Mouse (Mus musculus): ENCODE measurements at regions not wholly inside any gene's neighbourhood (a gene's known extent, or its start where the extent isn't known, plus 50 kb on each side); places are given as distances from the start of the nearest gene placed in this dataset.

DNA sequence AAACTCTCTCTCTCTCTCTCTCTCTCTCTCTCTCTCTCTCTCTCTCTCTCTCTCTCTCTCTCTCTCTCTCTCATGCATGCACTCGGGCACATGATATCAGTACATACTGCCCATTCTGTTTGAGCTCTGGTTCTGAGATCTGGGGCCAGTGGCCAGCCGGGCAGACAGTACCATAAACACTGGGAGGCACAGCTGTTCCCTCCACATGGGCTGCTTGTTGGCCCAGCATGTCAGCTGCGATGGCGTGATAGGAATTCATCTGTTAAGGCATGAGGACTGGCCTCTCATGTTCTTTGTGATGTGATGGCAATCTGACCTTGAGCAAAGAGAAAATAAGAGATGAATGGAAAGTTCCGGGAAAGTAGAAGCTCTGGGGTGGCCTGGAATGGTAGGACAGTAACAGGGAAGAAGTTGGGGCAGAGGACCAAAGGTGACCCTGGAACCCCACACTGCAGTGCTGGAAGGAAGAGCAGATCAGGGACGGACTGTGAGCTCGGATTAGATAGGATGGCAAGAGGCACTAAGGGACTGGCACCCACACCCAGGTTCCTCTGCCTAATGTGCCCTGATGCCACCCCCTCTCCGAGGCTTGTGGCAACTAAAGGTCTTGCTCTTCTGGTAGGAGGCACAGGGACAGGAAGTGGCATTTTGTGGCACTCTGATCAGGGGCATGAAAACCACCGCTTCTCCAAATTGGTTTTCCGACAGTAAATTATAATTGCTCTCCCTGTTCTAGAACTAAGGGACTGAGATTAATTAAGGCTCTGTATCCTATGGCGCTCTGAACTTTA is 186.4 kb upstream of the Zmiz1 start:
- in situ Hi-C loops (cut with MboI, MseI) = no loop called here

DNA sequence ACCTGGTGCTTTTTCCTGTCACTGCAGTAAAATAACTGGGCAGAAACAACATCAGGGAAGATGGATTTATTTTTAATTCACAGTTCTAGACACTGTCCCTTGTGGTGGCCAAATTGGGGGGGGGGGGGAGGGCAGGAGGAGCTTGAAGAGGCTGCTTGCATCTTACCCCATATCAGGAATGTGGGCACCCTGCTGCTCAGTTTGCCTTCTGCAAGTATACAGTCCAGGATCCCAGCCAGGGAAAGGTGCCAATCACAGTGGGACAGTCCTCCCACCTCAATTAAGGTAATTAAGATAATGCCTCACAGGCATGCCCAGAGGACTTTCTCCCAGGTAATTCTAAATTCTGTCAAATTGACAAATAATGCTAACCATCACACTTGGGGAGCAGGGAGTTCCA is 179.2 kb upstream of the Zmiz1 start:
- in situ Hi-C loops (cut with MboI, MseI) = no loop called here

DNA sequence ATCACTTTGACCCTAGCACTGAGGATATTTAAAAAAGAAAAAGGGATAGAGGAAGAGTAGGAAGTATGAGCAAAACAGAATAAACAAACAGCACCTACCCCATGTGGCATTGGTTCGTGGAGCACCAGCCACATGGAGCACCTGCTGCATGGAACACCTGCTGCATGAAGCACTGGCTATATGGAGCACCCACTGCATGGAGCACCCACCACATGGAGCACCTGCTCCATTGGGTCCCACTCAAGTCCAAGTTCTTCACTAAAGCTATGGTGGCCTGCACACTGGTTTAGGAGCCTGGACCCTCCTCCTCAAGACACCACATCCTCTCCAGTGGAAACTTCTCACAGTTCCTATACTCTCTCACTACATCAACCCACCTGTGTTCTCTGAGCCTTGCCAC is 166.4 kb upstream of the Zmiz1 start:
- in situ Hi-C loops (cut with MboI, MseI) = no loop called here

DNA sequence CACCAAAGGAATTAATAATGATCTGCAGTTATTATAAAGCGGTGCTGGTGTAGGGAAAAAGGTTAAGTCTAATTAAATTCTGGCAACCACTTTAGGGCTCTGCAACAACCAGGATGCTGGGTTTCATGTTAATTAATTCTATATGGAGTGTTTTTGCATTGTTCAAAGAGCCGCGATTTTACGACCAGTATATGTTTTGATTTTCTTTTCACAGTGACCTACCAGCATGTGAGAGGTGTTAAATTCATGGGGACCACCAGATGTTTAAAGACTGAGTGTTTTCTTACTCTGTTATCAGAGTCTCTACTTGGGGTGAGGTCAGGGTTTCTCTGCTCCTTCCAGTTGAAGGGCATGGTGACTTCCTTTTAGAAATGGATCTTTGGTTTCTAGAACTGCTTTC is 164.8 kb upstream of the Zmiz1 start:
- in situ Hi-C loops (cut with MboI, MseI) = no loop called here

DNA sequence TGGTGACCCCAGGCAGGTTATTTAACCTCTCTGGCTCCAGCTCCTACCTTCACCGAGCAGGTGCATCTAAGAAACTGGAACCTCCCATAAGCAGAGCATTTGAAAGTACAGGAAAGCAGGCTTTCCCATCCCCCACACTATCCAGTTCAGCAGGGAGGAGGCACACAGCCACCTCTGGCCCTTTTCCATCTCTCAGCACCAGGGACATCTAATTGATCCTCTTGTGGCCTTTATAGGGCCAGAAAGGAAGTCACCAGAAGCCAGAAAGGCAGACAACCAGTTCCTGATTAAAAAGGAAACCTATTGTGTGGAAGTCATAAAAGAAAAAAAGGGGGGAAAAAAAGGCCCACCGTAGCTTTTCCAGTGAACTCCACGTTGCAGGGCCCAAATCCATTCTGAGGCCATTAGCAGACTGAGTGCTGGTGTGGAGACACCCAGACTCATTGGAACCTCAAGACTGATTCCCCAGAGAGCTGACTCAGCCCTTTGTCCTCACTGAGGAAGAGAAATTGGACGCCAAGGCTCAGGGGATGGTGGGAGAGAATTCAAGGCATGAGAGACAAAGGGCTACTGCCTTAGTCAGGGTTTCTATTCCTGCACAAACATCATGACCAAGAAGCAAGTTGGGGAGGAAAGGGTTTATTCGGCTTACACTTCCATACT is 163.2 kb upstream of the Zmiz1 start:
- in situ Hi-C loops (cut with MboI, MseI) = no loop called here

DNA sequence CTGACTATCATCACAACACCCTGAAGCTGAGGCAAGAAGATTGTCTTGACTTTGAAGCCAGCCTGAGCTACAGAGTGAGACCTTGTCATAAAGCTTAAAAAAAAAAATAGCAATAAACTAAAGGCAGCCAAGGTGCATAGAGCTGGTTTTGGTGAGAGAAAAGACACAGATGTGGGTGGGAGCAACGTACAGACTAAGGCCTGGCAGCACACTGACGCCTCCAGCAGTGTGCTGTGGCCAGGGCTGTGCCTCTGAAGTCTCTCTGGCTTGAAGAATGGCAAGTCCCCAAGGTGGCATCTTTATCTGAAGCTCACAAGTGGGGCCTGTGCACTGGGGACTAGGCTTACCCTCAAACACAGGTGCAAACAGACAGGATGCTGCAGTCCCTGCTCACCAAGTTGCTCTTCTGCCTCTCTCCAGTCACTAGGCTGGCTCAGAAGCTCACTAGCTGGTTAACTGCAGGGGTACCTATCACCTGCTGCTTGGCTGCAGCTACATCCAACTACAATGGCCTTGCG is 159.3 kb upstream of the Zmiz1 start:
- in situ Hi-C loops (cut with MboI, MseI) = no loop called here

DNA sequence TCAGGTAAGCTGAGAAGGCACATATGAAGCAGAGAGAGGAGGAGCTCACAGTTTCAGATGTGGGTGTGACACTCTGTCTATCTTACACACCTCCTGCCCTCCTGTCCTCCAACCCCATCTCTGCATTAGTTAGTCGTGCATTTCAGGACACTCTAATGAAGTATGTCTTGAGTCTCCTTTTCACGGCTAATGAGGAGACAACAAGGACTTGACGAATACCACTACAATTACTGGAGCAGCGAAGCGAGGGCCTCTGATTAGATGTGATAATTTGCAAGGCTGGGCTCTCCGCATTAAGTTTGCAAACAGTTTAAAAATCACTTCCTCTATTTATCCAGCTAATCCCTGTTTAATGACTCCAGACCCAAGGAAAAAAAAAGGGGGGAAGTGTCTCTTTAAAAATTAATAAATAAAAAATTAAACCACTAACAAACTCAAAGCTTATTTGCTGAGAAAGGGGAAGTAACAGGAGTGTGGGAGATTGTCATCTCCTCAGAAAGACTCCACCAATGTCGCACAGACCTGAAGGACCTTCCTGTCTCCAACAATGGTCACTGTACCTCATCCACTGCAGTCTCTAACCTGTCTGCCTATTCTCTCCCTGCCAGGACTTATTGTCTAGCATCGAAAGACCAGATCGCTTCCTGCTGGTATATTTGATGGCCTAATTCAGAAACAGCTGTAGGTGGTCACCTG is 157.5 kb upstream of the Zmiz1 start:
- in situ Hi-C loops (cut with MboI, MseI) = no loop called here

DNA sequence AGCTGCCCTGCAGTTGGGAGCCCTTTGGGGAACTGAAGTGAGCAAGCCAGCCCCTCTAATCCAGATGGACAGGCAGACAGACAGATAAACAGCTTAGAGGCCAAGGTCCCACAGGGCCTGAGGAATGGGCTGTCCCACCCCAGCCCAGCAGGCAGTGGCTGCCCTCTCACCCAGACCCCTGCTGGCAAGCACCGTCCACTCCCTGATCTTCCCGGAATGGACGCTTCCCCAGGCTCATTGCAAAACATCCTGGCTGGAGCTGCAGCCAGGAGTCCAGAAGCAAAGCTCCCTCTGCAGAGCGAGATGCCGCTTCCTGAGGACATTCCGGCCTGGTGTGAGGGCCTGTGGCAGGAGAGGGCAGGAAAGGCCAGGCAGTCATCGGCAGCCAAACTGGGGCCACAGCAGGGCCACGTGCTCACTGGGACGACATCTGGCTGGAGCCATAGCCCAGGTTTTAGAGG is 154.6 kb upstream of the Zmiz1 start:
- in situ Hi-C loops (cut with MboI, MseI) = no loop called here

DNA sequence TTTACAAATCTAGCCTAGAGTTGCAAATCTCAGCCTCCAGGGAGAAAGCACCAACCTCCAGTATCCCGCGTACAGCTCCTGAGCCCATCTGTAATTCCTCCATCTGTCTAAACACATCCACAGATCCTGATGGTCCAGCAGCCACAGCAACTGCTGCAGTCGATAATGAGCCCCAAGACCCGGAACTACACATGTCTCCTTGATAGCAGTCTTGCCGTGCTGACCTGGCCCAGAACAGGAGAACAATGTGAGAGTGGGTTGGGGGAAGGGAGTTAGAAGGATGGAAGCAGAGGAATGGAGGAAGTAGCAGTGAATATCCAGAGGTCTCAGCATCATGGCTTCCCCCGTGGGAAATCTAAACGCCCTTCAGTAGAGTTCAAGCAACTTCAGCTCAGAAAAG is 152.8 kb upstream of the Zmiz1 start:
- in situ Hi-C loops (cut with MboI, MseI) = no loop called here

DNA sequence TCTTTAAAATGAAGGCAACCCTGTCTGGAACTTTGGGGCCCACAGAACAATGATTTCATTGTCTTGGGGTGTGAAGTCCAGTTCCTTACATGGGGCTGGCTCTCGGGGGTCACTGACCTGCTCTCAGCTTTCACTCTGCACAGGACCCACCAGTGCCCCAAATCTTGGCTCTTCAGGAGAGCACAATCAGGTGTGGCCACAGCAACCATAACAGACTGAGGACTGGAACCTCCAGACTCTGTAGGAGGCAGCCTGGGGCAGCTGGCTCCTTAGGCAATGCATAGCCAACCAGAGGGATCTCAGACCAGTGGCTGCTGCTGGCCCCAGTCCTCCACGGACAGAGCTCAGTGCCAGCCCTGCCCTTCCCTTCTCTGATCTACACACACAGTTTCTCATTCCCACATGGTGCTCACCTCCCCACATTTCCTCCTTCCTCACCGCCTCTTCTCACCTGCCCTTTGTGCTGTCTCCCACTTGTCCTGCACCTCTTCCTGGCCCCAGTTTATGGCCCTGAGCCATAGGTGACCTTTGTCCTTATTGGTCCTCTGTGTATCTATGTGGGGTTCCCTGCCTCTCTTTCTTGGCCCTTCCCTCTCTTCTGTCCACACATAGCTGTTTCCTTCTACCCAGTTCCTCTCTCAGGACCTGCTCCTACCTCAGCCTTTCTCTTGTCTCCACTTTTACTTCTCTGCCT is 151.9 kb upstream of the Zmiz1 start:
- in situ Hi-C loops (cut with MboI, MseI) = no loop called here

DNA sequence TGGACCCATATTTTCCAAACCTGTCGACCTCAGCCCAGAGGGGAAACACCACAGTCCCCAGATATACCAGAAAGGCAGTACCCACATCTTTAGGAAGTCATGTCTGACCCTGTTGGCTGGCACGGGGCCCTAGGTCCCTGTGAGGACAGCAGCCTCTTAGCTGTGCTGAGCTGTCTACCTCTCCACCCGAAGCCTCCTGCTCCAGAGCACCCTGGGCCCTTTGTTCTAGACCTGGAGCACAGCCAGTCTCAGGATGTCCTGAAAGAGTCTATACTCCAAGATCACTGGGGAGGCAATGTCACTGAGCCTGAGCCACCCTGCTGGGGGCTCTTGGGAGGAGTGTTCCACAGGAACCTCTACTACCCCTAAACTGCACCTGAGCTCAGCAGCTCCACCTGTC is 150.9 kb upstream of the Zmiz1 start:
- in situ Hi-C loops (cut with MboI, MseI) = no loop called here

DNA sequence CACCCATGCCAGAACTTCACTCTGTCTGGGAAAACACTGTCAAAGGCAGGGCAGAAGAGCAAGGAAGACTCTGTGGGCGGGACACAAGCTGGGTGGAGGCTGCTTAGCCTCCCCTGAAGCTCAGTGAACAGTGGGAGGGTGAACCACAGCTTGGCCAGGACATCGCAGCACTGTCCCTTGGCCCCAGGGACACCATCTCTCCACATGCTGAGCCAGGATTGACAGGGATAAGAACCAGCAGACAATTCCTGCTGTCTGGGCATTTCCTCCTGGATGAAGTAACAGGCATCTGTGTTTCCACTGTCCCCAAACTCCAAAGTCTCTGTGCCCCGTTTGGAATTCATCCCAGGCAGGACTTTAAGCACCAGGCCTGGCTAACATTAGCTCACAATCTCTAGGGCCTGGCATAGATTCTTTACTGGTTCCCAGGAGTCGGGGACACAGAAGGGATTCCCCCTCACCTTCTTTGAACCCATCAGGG is 148.3 kb upstream of the Zmiz1 start:
- in situ Hi-C loops (cut with MboI, MseI) = no loop called here

DNA sequence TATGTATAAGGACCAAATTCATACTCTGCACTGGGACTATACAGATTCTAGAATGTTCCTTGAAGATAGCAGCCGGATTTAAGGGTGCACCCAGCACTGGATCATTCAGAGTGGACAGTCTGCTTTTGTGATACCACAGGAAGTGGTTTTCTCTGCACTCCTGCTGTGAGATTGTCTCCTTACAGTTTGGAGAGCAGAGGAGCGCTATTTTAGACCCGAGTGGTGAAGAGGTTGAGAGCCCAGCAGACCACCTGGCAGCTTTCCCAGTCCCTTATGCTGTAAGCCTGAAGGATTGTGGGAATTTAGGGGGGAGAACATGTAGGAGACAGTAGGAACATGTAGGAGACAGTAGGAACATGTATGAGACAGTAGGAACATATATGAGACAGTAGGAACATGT is 147.5 kb upstream of the Zmiz1 start:
- in situ Hi-C loops (cut with MboI, MseI) = no loop called here

DNA sequence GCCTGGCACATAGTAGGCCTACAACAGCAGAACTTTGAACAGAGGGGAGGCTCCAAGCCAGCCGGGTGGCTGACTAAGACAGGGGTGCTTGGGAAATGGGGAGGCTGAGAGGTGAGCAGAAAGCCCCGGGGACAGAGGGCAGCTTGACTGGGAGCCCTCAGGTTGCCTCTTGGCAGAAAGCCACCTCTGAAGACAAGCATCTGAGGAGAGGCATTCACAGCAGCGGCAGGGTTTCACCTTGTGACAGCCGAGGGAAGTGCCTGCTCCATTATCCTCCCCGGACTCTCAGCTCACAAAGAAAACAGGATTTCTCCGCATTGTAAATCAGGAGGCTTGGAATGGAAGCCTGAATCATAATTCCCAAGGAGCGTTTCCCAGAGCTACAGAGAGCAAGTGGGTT is 146.8 kb upstream of the Zmiz1 start:
- in situ Hi-C loops (cut with MboI, MseI) = no loop called here

DNA sequence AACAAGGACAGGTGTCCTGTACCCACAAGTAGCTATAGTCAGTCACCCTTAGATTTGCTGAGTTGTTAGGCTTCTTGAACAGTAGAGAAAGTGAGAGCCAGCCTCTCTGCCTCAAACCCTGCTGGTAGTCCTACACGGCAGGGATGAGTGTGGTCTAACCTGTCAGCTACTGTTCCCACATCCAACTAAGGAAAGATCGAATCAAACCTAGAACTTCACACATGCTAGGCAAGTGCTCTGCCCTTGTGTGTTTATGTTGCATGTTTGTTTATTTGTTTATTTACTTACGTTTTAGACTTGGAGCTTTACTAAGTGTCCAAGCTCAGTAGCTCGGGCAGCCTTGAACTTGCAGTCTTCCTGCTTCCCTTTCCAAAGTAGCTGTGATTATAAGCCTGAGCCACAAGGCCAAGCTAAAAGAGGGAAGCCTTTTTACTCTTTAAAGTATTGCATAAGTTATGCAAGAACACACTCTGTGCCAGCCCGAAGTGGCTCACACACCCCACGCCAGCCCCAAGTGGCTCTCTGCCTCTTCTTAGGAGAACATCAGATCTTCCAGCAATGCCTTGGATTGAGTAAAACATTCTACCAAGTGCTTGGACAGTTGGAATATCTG is 146.1 kb upstream of the Zmiz1 start:
- in situ Hi-C loops (cut with MboI, MseI) = no loop called here

DNA sequence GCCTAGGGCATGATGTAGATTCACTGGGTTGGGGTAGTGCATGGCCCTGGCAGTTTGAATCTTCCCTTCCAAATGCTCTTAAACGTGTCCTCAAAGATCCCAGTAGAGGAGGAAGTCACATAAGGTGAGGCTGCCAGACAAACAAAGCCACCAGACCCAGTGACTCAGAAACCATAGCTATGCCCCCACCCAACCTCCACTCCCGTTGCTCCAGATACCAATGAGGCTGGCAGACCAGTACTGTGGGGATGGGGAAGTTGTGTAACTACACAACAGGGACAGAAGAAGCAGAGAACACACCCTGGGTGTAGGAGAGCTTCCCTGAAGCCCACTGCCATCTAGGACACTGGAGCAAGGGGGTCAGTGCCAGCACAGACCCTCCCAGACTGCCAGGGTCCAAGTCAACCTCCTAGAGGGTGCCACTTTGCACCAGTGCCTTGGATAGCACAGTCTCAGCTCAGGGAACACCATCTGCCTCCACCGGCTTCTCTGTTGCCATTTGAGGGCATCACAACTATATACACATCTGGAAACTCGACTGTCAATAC is 145.2 kb upstream of the Zmiz1 start:
- in situ Hi-C loops (cut with MboI, MseI) = no loop called here

DNA sequence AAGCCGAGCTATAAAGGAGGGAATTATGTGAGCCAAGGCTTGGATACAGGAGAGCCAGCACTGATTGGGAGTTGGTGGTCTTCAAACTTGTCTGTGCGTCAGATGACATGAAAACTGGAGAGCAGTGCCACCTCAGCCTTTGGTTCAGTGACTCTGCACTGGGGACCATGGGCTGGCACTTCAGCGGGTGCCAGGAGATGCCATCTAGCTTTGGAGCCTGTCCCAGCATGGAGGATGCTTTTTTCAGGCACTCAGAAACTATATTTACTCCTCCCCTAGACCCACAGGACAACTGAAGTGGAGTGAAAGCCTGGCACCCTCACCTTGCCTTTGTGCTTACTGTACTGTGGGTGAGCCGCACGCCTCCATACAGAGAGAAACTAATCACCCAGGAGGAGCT is 142.5 kb upstream of the Zmiz1 start:
- in situ Hi-C loops (cut with MboI, MseI) = no loop called here

DNA sequence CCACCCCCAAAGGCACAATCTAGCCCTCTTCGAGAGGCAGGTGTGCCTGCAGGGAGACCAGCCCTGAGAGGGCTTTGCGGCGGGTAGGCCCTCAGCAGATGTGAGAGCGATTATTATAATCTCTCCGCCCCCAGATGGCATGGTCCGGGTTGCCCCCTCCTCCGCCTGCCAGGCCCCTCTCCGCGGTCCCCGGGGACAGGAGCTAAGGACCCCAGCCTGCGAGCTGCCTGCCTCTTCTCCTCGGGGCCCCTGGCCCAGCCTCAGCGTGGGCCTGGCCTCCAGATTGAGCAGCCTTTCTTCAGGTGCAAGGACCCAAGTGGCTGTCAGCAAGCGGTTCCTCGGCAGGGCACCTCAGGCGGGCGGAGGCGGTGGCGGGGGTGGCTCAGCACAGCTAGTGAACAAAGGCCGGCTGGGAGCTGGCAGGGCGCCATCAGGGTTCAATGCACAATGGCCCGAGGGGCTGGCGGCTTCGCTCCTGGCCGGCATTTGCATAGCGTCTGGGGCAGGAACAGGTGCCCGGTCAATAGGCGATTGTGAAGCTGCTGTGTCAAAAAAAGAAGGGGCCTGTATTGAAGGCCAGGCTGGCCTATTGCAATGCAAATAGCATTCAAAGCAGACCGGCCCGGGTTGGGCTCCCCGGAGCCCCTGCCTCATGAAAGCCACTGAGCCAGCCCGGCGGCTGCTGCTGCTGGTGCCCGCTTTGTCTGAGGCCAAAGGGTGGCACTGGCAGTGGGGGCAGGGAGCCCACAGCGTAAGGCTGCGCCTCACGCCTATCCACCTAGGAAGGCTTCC is 141.1 kb upstream of the Zmiz1 start:
- in situ Hi-C loops (cut with MboI, MseI) = no loop called here

DNA sequence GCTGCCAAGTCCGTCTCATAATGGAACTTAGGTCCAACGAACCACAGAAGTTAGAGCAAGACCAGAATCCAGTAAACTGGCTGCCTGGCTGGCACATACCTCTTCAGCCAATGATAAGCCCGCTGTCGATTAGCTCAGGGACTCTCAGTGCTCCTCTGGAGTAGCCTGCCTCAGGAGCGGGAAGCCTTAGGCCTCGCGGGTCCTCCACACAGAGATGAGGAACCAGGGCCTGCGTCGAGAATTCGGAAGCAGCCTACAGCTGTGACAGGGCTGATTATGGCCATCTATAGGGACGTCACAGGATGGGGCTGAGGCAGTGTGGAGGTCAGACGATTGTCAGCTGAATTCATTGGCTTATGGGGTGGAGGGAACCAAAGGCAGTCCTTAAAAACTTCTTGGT is 140.1 kb upstream of the Zmiz1 start:
- in situ Hi-C loops (cut with MboI, MseI) = no loop called here

DNA sequence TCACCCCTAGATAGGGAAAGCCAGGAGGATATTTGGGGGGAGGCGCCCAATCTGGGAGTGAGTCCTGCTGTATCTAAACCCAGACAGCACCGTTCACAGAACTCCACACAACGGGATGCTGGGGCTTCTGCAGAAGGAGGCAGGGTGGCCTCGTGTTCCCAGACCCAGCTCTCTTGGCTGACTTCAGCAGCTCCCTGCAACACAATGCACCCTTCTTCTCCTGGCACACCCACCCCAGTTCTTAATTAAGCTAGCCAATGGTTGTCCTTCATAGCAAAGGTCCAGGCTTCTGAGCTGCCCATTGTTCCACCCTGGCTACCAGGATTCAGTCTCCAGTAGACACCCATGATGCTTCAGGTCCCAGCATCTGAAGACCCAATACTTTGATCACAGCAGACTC is 138.8 kb upstream of the Zmiz1 start:
- in situ Hi-C loops (cut with MboI, MseI) = loop anchor here (10.0 kb wide), 1 partner anchor 665 kb away; no protein-coding TSS in a partner anchor

Measured in T-helper 1 cell (primary cell).